Mouse (Mus musculus) forebrain, embryonic 14.5 days (tissue): ENCODE results near the gene Cd63. TPM values are rescaled to one million over a fixed set of nuclear protein-coding genes. Genes with fewer than 3 reads are reported as not detected.
A peak's percentile ranks its signal among the peaks of the same experiment; 100 is the strongest.

Source experiments
- ATAC-seq: fragments of 200-750 bp; cut with Nextera tagmentation; 2 replicates; pipeline ENCODE4 v1.8.0; 2017; ENCODE audit warnings: mild to moderate bottlenecking, moderate library complexity
- DNase-seq: peaks from one replicate; pipeline ENCODE4 v3.0.0-alpha.2; 2015; ENCODE audit warnings: low spot score
- H3K27ac ChIP-seq: fragments of 300-500 bp; sonication (generic); 2 replicates; pipeline ENCODE4 v1.5.1; 2014; ENCODE audit warnings: low read depth, mild to moderate bottlenecking, control low read depth, low read length, moderate library complexity
- H3K27me3 ChIP-seq: fragments of 300-500 bp; sonication (generic); replicated peaks from 2 replicates; pipeline ENCODE4 v1.6.1; 2014; ENCODE audit warnings: low read length, control low read depth, mixed read lengths; ENCODE audit not compliant: control insufficient read depth, insufficient read depth
- H3K36me3 ChIP-seq: fragments of 300-500 bp; sonication (generic); 2 replicates; pipeline ENCODE4 v1.6.1; 2014; ENCODE audit warnings: low read length, control low read depth; ENCODE audit not compliant: control insufficient read depth, insufficient read depth
- H3K4me1 ChIP-seq: fragments of 300-500 bp; sonication (generic); 2 replicates; pipeline ENCODE4 v1.6.1; 2014; ENCODE audit warnings: antibody characterized with exemption, low read length, control low read depth; ENCODE audit not compliant: control insufficient read depth, insufficient read depth
- H3K4me2 ChIP-seq: fragments of 300-500 bp; sonication (generic); 2 replicates; pipeline ENCODE4 v1.6.1; 2014; ENCODE audit warnings: mild to moderate bottlenecking, control low read depth, low read length
- H3K4me3 ChIP-seq: fragments of 300-500 bp; sonication (generic); 2 replicates; pipeline ENCODE4 v1.5.1; 2014; ENCODE audit warnings: low read depth, low read length, control low read depth
- H3K9ac ChIP-seq: fragments of 300-500 bp; sonication (generic); 2 replicates; pipeline ENCODE4 v1.6.1; 2014; ENCODE audit warnings: mild to moderate bottlenecking, low read length, control low read depth, moderate library complexity
- H3K9me3 ChIP-seq: fragments of 300-500 bp; sonication (generic); replicated peaks from 2 replicates; pipeline ENCODE4 v1.6.1; 2016; ENCODE audit warnings: low read length, control low read depth, mixed read lengths; ENCODE audit not compliant: control insufficient read depth
- WGBS: fragments of 180-500 bp; shearing (Covaris S2); extraction: QIAGEN DNeasy Blood & Tissue Kit; methylation state at CpG from one replicate; pipeline ENCODE4 v1.1.7; 2014; 5-methylcytosine and 5-hydroxymethylcytosine counted together
- polyA plus RNA-seq: library from polyadenylated mRNA; unstranded; fragments of >200 nt; fragmentation: Nextera tagmentation; extraction: Ambion mirVana; gene quantifications from 2 replicates; pipeline ENCODE4 v1.2.1, GENCODE M21; 2014

The Cd63 gene
- polyA plus RNA-seq, 1 experiment from 2014 or later, result 122 TPM

GRCm38 (mm10) chr10:128899759-128900490, 864 bp upstream of the Cd63 start:
- Histone ChIP-seq H3K27me3 (peaks cover 6% of the 10 kb centered on the region), H3K4me1 (peaks cover 3% of the 10 kb centered on the region; the same call in 1 of the 2 replicates), H3K27ac (no peak overlapping the region), H3K4me3 (no peak overlapping the region), H3K36me3 (no peaks in the 10 kb centered on the region), H3K9me3 (no peaks in the 10 kb centered on the region), H3K9ac (no peak overlapping the region), H3K4me2 (no peak overlapping the region)
- DNase-seq, result no peak
- WGBS, result 80% methylated on average over 6 of the region's 6 CpGs
- no peak for ATAC-seq

GRCm38 (mm10) chr10:128901409-128901808, 620 bp downstream of the Cd63 start:
- no peak overlapping the region for H3K4me3 ChIP-seq
- no peak for DNase-seq
- H3K4me1 ChIP-seq, result peaks cover under 1% of the 10 kb centered on the region; the same call in 1 of the 2 replicates
- ATAC-seq, result no peak
- no peak overlapping the region for H3K9ac ChIP-seq
- no peaks in the 10 kb centered on the region for H3K9me3 ChIP-seq
- H3K36me3 ChIP-seq, result no peaks in the 10 kb centered on the region
- WGBS, result 81% methylated on average over 1 of the region's 1 CpGs
- H3K27ac ChIP-seq, result no peak overlapping the region
- no peak overlapping the region for H3K4me2 ChIP-seq
- no peaks in the 10 kb centered on the region for H3K27me3 ChIP-seq

GRCm38 (mm10) chr10:128902409-128902988, 1.7 kb downstream of the Cd63 start:
- WGBS, result 84% methylated on average over 3 of the region's 3 CpGs
- H3K9me3 ChIP-seq, result no peaks in the 10 kb centered on the region
- no peaks in the 10 kb centered on the region for H3K27me3 ChIP-seq
- no peak for DNase-seq
- no peaks in the 10 kb centered on the region for H3K4me1 ChIP-seq
- no peak for ATAC-seq
- H3K9ac ChIP-seq, result no peak overlapping the region
- no peak overlapping the region for H3K4me2 ChIP-seq
- H3K36me3 ChIP-seq, result no peaks in the 10 kb centered on the region
- H3K4me3 ChIP-seq, result no peak overlapping the region
- H3K27ac ChIP-seq, result no peak overlapping the region

GRCm38 (mm10) chr10:128904812-128905211, 4.0 kb downstream of the Cd63 start:
- 76% methylated on average over 5 of the region's 5 CpGs for WGBS
- no peak for DNase-seq
- no peaks in the 10 kb centered on the region for H3K4me1 ChIP-seq

GRCm38 (mm10) chr10:128908778-128909448, 8.1 kb downstream of the Cd63 start:
- no peaks in the 10 kb centered on the region; the same call in 1 of the 2 replicates for H3K27me3 ChIP-seq
- H3K4me2 ChIP-seq, result peak overlapping the region; percentile 83
- H3K4me1 ChIP-seq, result no peaks in the 10 kb centered on the region
- 64% methylated on average over 13 of the region's 13 CpGs for WGBS
- no peaks in the 10 kb centered on the region for H3K36me3 ChIP-seq
- ATAC-seq (no peak), DNase-seq (no peak)
- 0 out of 2 replicates have a peak overlapping the region, but pooled peaks have one; percentile 18 for H3K27ac ChIP-seq
- H3K9me3 ChIP-seq, result no peaks in the 10 kb centered on the region
- H3K4me3 ChIP-seq, result peak overlapping the region; percentile 70
- H3K9ac ChIP-seq, result peak overlapping the region; percentile 84; the same call in 1 of the 2 replicates

More at GRCm38 (mm10) chr10:128904812-128905211, 4.0 kb downstream of the Cd63 start:
- Histone ChIP-seq H3K36me3 (no peaks in the 10 kb centered on the region), H3K4me2 (no peak overlapping the region), H3K9me3 (no peaks in the 10 kb centered on the region), H3K27ac (no peak overlapping the region), H3K9ac (no peak overlapping the region), H3K4me3 (no peak overlapping the region), H3K27me3 (no peaks in the 10 kb centered on the region; the same call in 1 of the 2 replicates)
- ATAC-seq, result no peak

- Histone ChIP-seq H3K4me2 (peak overlapping the region; percentile 83), H3K9me3 (no peaks in the 10 kb centered on the region), H3K27ac (0 out of 2 replicates have a peak overlapping the region, but pooled peaks have one; percentile 27), H3K27me3 (no peaks in the 10 kb centered on the region; the same call in 1 of the 2 replicates), H3K36me3 (no peaks in the 10 kb centered on the region), H3K9ac (peak overlapping the region; percentile 84), H3K4me3 (peak overlapping the region; percentile 70), H3K4me1 (no peaks in the 10 kb centered on the region)
- DNase-seq (peak; percentile 78), ATAC-seq (peak; percentile 68)
- under 1% methylated on average over 29 of the region's 41 CpGs for whole genome bisulfite sequencing
Measured at GRCm38 (mm10) chr10:128909567-128910028, 8.8 kb downstream of the Cd63 start.

- no peaks in the 10 kb centered on the region; the same call in 1 of the 2 replicates for H3K27me3 ChIP-seq
- peak; percentile 49 for DNase-seq
- H3K4me2 ChIP-seq, result peak overlapping the region; percentile 83
- H3K4me3 ChIP-seq, result peak overlapping the region; percentile 70
- ATAC-seq, result peak; percentile 41
- WGBS, result 2% methylated on average over 53 of the region's 66 CpGs
- H3K27ac ChIP-seq, result 0 out of 2 replicates have a peak overlapping the region, but pooled peaks have one; percentile 27
- no peaks in the 10 kb centered on the region for H3K36me3 ChIP-seq
- no peaks in the 10 kb centered on the region for H3K4me1 ChIP-seq
- peak overlapping the region; percentile 84 for H3K9ac ChIP-seq
- no peaks in the 10 kb centered on the region for H3K9me3 ChIP-seq
Measured at GRCm38 (mm10) chr10:128910066-128910841, 9.5 kb downstream of the Cd63 start.

GRCm38 (mm10) chr10:128911430-128911829, 10.6 kb downstream of the Cd63 start:
- Histone ChIP-seq H3K27me3 (no peaks in the 10 kb centered on the region; the same call in 1 of the 2 replicates), H3K4me2 (no peak overlapping the region), H3K4me1 (no peaks in the 10 kb centered on the region), H3K4me3 (no peak overlapping the region), H3K27ac (no peak overlapping the region), H3K9ac (no peak overlapping the region), H3K9me3 (no peaks in the 10 kb centered on the region), H3K36me3 (no peaks in the 10 kb centered on the region)
- ATAC-seq (no peak), DNase-seq (no peak)
- 89% methylated on average over 6 of the region's 6 CpGs for WGBS
